Mouse (Mus musculus): ENCODE results near the gene Pex12. TPM values are rescaled to one million over a fixed set of nuclear protein-coding genes. Genes with fewer than 3 reads are reported as not detected.

Pex12 gene
- polyA plus RNA-seq, 1 experiment from 2014 or later: 14.0 TPM

Other genes with a start within 250 kb of the Pex12 start
- 8.4 and 9.2 TPM in 2 replicates for gene Slfn2, start 237.5 kb downstream of the Pex12 start, polyA plus RNA-seq (2015; fragmentation: Nextera tagmentation; extraction: Ambion mirVana)
- gene Slfn1, start 185.7 kb downstream of the Pex12 start, polyA plus RNA-seq (2015; fragmentation: Nextera tagmentation; extraction: Ambion mirVana): 1.6 and 1.8 TPM in 2 replicates
- gene Slfn4, start 127.4 kb downstream of the Pex12 start, polyA plus RNA-seq (2015; fragmentation: Nextera tagmentation; extraction: Ambion mirVana): 0.73 and 0.76 TPM in 2 replicates
- 0.53 and 0.88 TPM in 2 replicates for gene Slfn3, start 111.3 kb downstream of the Pex12 start, polyA plus RNA-seq (2015; fragmentation: Nextera tagmentation; extraction: Ambion mirVana)
- gene Slfn14, start 15.9 kb downstream of the Pex12 start, polyA plus RNA-seq (2015; fragmentation: Nextera tagmentation; extraction: Ambion mirVana): 1.1 and 2.6 TPM in 2 replicates
- 42.3 and 53.0 TPM in 2 replicates for gene Ap2b1, start 3.6 kb downstream of the Pex12 start, polyA plus RNA-seq (2015; fragmentation: Nextera tagmentation; extraction: Ambion mirVana)
- gene Rasl10b, start 106.6 kb upstream of the Pex12 start, polyA plus RNA-seq (2015; fragmentation: Nextera tagmentation; extraction: Ambion mirVana): 2.4 and 2.7 TPM in 2 replicates
- 0.08 TPM in 1 of 2 replicates, not detected in the other for gene Gas2l2, start 126.9 kb upstream of the Pex12 start, polyA plus RNA-seq (2015; fragmentation: Nextera tagmentation; extraction: Ambion mirVana)
- gene 1700020L24Rik, start 135.1 kb upstream of the Pex12 start, polyA plus RNA-seq (2015; fragmentation: Nextera tagmentation; extraction: Ambion mirVana): 0.72 and 1.1 TPM in 2 replicates
- gene Mmp28, start 160.5 kb upstream of the Pex12 start, polyA plus RNA-seq (2015; fragmentation: Nextera tagmentation; extraction: Ambion mirVana): 2.4 and 3.1 TPM in 2 replicates
- 13.4 and 14.9 TPM in 2 replicates for gene Taf15, start 170.5 kb upstream of the Pex12 start, polyA plus RNA-seq (2015; fragmentation: Nextera tagmentation; extraction: Ambion mirVana)
- not detected in 2 replicates for gene Heatr9, start 219.6 kb upstream of the Pex12 start, polyA plus RNA-seq (2015; fragmentation: Nextera tagmentation; extraction: Ambion mirVana)
- gene Ccl5, start 227.9 kb upstream of the Pex12 start, polyA plus RNA-seq (2015; fragmentation: Nextera tagmentation; extraction: Ambion mirVana): 1.6 and 1.7 TPM in 2 replicates